Mouse (Mus musculus) midbrain, embryonic 15.5 days (tissue): Measurements from ENCODE around the gene Soat2. TPM values are rescaled to one million over a fixed set of nuclear protein-coding genes. Genes with fewer than 3 reads are reported as not detected.

Experiments
- ATAC-seq: fragments of 200-750 bp; cut with Nextera tagmentation; replicated peaks from 2 replicates; pipeline ENCODE4 v1.8.0; 2017; ENCODE audit warnings: moderate TSS enrichment
- H3K27ac ChIP-seq: fragments of 300-500 bp; sonication (generic); 2 replicates; pipeline ENCODE4 v1.5.1; 2015; ENCODE audit warnings: mild to moderate bottlenecking, inconsistent platforms
- H3K27me3 ChIP-seq: fragments of 300-500 bp; sonication (generic); replicated peaks from 2 replicates; pipeline ENCODE4 v1.6.1; 2015; ENCODE audit warnings: inconsistent platforms
- H3K36me3 ChIP-seq: fragments of 300-500 bp; sonication (generic); replicated peaks from 2 replicates; pipeline ENCODE4 v1.6.1; 2015; ENCODE audit warnings: inconsistent platforms
- H3K4me1 ChIP-seq: fragments of 300-500 bp; sonication (generic); 2 replicates; pipeline ENCODE4 v1.6.1; 2015; ENCODE audit warnings: inconsistent platforms
- H3K4me2 ChIP-seq: fragments of 300-500 bp; sonication (generic); 2 replicates; pipeline ENCODE4 v1.6.1; 2015; ENCODE audit warnings: inconsistent platforms, mild to moderate bottlenecking, moderate library complexity
- H3K4me3 ChIP-seq: fragments of 300-500 bp; sonication (generic); 2 replicates; pipeline ENCODE4 v1.5.1; 2015; ENCODE audit warnings: mild to moderate bottlenecking, inconsistent platforms
- H3K9ac ChIP-seq: fragments of 300-500 bp; sonication (generic); 2 replicates; pipeline ENCODE4 v1.6.1; 2015; ENCODE audit warnings: mild to moderate bottlenecking, inconsistent platforms
- H3K9me3 ChIP-seq: fragments of 300-500 bp; sonication (generic); 2 replicates; pipeline ENCODE4 v1.6.1; 2016; ENCODE audit warnings: inconsistent platforms
- WGBS: fragments of 180-500 bp; shearing (Covaris S2); methylation state at CpG from one replicate; pipeline ENCODE4 v1.1.7; 2015; ENCODE audit warnings: mixed read lengths; 5-methylcytosine and 5-hydroxymethylcytosine counted together
- polyA plus RNA-seq: library from polyadenylated mRNA; unstranded; fragments of >200 nt; fragmentation: Nextera tagmentation; extraction: Ambion mirVana; gene quantifications from 2 replicates; pipeline ENCODE4 v1.2.1, GENCODE M21; 2015

Soat2 gene
- polyA plus RNA-seq, 1 experiment from 2014 or later, result not detected

- H3K9ac ChIP-seq, result no peak overlapping the region
- H3K36me3 ChIP-seq, result peaks cover 58% of the 10 kb centered on the region
- no peak for ATAC-seq
- WGBS, result 80% methylated on average over 19 of the region's 19 CpGs
- H3K27ac ChIP-seq, result peak overlapping the region; percentile 56
- no peak overlapping the region for H3K4me3 ChIP-seq
- H3K27me3 ChIP-seq, result no peaks in the 10 kb centered on the region
- H3K4me1 ChIP-seq, result peaks cover 2% of the 10 kb centered on the region; the same call in 1 of the 2 replicates
- no peak overlapping the region for H3K4me2 ChIP-seq
- no peaks in the 10 kb centered on the region for H3K9me3 ChIP-seq
These were observed 32.6 kb upstream of the Soat2 start for GRCm38 (mm10) chr15:102117461-102118443.

GRCm38 (mm10) chr15:102118591-102118990 lies 31.7 kb upstream of the Soat2 start:
- Histone ChIP-seq H3K4me3 (no peak overlapping the region), H3K4me2 (no peak overlapping the region), H3K9ac (no peak overlapping the region), H3K27ac (no peak overlapping the region), H3K4me1 (peaks cover 2% of the 10 kb centered on the region; the same call in 1 of the 2 replicates), H3K36me3 (peaks cover 63% of the 10 kb centered on the region), H3K9me3 (no peaks in the 10 kb centered on the region), H3K27me3 (no peaks in the 10 kb centered on the region)
- no peak for ATAC-seq
- WGBS, result 84% methylated on average over 4 of the region's 4 CpGs

GRCm38 (mm10) chr15:102119121-102119830 lies 31.1 kb upstream of the Soat2 start:
- H3K4me2 ChIP-seq, result no peak overlapping the region
- H3K27me3 ChIP-seq, result no peaks in the 10 kb centered on the region
- H3K9ac ChIP-seq, result no peak overlapping the region
- no peak overlapping the region for H3K27ac ChIP-seq
- H3K4me3 ChIP-seq, result no peak overlapping the region
- H3K36me3 ChIP-seq, result peaks cover 65% of the 10 kb centered on the region
- H3K4me1 ChIP-seq, result peaks cover 2% of the 10 kb centered on the region; the same call in 1 of the 2 replicates
- no peak for ATAC-seq
- WGBS, result 73% methylated on average over 8 of the region's 8 CpGs
- H3K9me3 ChIP-seq, result no peaks in the 10 kb centered on the region

GRCm38 (mm10) chr15:102119831-102120170 lies 30.5 kb upstream of the Soat2 start:
- Histone ChIP-seq H3K4me1 (peaks cover 2% of the 10 kb centered on the region; the same call in 1 of the 2 replicates), H3K36me3 (peaks cover 68% of the 10 kb centered on the region), H3K4me2 (no peak overlapping the region), H3K9me3 (no peaks in the 10 kb centered on the region), H3K27me3 (no peaks in the 10 kb centered on the region), H3K9ac (no peak overlapping the region), H3K4me3 (no peak overlapping the region), H3K27ac (no peak overlapping the region)
- WGBS, result 59% methylated on average over 2 of the region's 2 CpGs
- no peak for ATAC-seq

- H3K36me3 ChIP-seq, result peaks cover 68% of the 10 kb centered on the region
- ATAC-seq, result no peak
- 86% methylated on average over 5 of the region's 5 CpGs for WGBS
These were observed 29.8 kb upstream of the Soat2 start for GRCm38 (mm10) chr15:102120530-102120929.

GRCm38 (mm10) chr15:102126303-102126702 lies 24.0 kb upstream of the Soat2 start:
- Histone ChIP-seq H3K9ac (no peak overlapping the region), H3K4me3 (no peak overlapping the region), H3K9me3 (no peaks in the 10 kb centered on the region), H3K4me1 (no peaks in the 10 kb centered on the region), H3K27ac (no peak overlapping the region), H3K4me2 (no peak overlapping the region), H3K36me3 (peaks cover 67% of the 10 kb centered on the region; the same call in 1 of the 2 replicates), H3K27me3 (no peaks in the 10 kb centered on the region)
- WGBS, result 85% methylated on average over 2 of the region's 2 CpGs
- no peak for ATAC-seq

More at GRCm38 (mm10) chr15:102120530-102120929, 29.8 kb upstream of the Soat2 start:
- no peak overlapping the region for H3K27ac ChIP-seq
- no peaks in the 10 kb centered on the region for H3K9me3 ChIP-seq
- peaks cover 2% of the 10 kb centered on the region; the same call in 1 of the 2 replicates for H3K4me1 ChIP-seq
- no peaks in the 10 kb centered on the region for H3K27me3 ChIP-seq
- no peak overlapping the region for H3K4me2 ChIP-seq
- no peak overlapping the region for H3K9ac ChIP-seq
- no peak overlapping the region for H3K4me3 ChIP-seq

GRCm38 (mm10) chr15:102133314-102133713 lies 17.0 kb upstream of the Soat2 start:
- Histone ChIP-seq H3K4me3 (no peak overlapping the region), H3K36me3 (peaks cover 44% of the 10 kb centered on the region; the same call in 1 of the 2 replicates), H3K4me1 (peaks cover 23% of the 10 kb centered on the region), H3K9me3 (no peaks in the 10 kb centered on the region), H3K4me2 (no peak overlapping the region), H3K9ac (no peak overlapping the region), H3K27me3 (no peaks in the 10 kb centered on the region), H3K27ac (no peak overlapping the region)
- 93% methylated on average over 9 of the region's 9 CpGs for WGBS
- no peak for ATAC-seq

- Histone ChIP-seq H3K9ac (no peak overlapping the region), H3K27ac (no peak overlapping the region), H3K4me2 (peak overlapping the region; percentile 81), H3K4me1 (peaks cover 23% of the 10 kb centered on the region), H3K36me3 (peaks cover 30% of the 10 kb centered on the region; the same call in 1 of the 2 replicates), H3K4me3 (peak overlapping the region; percentile 96), H3K9me3 (no peaks in the 10 kb centered on the region), H3K27me3 (no peaks in the 10 kb centered on the region)
- WGBS, result 91% methylated on average over 2 of the region's 2 CpGs
- no peak for ATAC-seq
These were observed 15.6 kb upstream of the Soat2 start for GRCm38 (mm10) chr15:102134709-102135108.

GRCm38 (mm10) chr15:102135522-102136128 lies 14.7 kb upstream of the Soat2 start:
- peak overlapping the region; percentile 82 for H3K27ac ChIP-seq
- no peaks in the 10 kb centered on the region for H3K9me3 ChIP-seq
- peak; percentile 77 for ATAC-seq
- H3K36me3 ChIP-seq, result peaks cover 22% of the 10 kb centered on the region; the same call in 1 of the 2 replicates
- peaks cover 23% of the 10 kb centered on the region for H3K4me1 ChIP-seq
- H3K4me2 ChIP-seq, result peak overlapping the region; percentile 81
- peak overlapping the region; percentile 95 for H3K9ac ChIP-seq
- H3K27me3 ChIP-seq, result no peaks in the 10 kb centered on the region
- WGBS, result 3% methylated on average over 33 of the region's 35 CpGs
- peak overlapping the region; percentile 96 for H3K4me3 ChIP-seq

- H3K4me2 ChIP-seq, result peak within 1 kb of the TSS; percentile 81
- H3K27ac ChIP-seq, result peak within 1 kb of the TSS; percentile 82
- under 1% methylated on average over 46 of the region's 50 CpGs for WGBS
- H3K9ac ChIP-seq, result peak within 1 kb of the TSS; percentile 95
- H3K36me3 ChIP-seq, result peaks cover 18% of the 10 kb centered on the region; the same call in 1 of the 2 replicates
- H3K27me3 ChIP-seq, result no peaks in the 10 kb centered on the region
- no peaks in the 10 kb centered on the region for H3K9me3 ChIP-seq
- H3K4me3 ChIP-seq, result peak within 1 kb of the TSS; percentile 96
- H3K4me1 ChIP-seq, result peaks cover 23% of the 10 kb centered on the region
- peak; percentile 100 for ATAC-seq
These were observed 14.1 kb upstream of the Soat2 start, which contains the start of gene Spryd3 for GRCm38 (mm10) chr15:102136129-102136758. Gene Spryd3 (minus strand): TSS chr15:102136234.

- Histone ChIP-seq H3K9me3 (no peaks in the 10 kb centered on the region), H3K4me3 (no peak overlapping the region), H3K27me3 (peaks cover 27% of the 10 kb centered on the region), H3K4me2 (no peak overlapping the region), H3K27ac (no peak overlapping the region), H3K9ac (no peak overlapping the region), H3K36me3 (no peaks in the 10 kb centered on the region), H3K4me1 (peaks cover 16% of the 10 kb centered on the region)
- no peak for ATAC-seq
- 89% methylated on average over 5 of the region's 5 CpGs for WGBS
These were observed 9.2 kb upstream of the Soat2 start for GRCm38 (mm10) chr15:102141120-102141519.
